15 mouse cellular contexts compared by ENCODE assay signal in the genomic region with DNA sequence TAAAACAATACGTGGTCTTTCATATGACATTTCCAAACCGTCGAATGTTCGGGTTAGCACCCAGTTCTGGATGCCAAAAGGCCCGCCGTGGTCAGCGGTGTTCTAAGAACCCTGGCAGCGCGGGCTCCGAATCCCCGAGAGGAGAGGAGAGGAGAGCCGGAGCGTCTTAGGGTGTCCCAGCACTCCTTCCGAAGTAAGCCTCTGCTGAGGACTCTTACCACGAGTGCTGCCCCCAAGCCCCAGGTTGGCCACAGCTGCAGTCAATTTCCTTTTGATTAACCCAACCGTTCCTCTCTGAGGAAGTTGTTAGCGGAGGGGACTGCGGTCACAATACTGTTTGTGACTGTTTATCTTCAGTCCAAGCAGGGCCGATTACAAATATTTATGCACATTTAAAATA.
DNase-seq lines count a peak whose midpoint lies in the region; ATAC-seq and TF ChIP-seq lines count a peak whose summit lies in the region.
"Had no signal": no experiment of that assay in that cellular context is flagged by ENCODE, and none has a peak within 500 bp of the region (broad histone marks: within the 10 kb centered on the region; RNA-seq: fewer than 3 reads in every experiment).

No protein-coding gene starts in this region.

- 8% methylated on average over 19 of the region's 19 CpGs for WGBS in kidney, embryonic 15.5 days

- TF ChIP-seq CTCF in E14TG2a.4 (conservative IDR thresholded peaks at IDR 0.05; ENCODE audit: low read length) = no peak

- H3K27me3 ChIP-seq in kidney, embryonic 15.5 days = peaks cover 65% of the 10 kb centered on the region
- H3K27me3 ChIP-seq in E14TG2a.4 (ENCODE audit: insufficient read depth, low read length) = peaks cover 87% of the 10 kb centered on the region

- no peak overlapping the region for H3K9ac ChIP-seq in kidney, embryonic 15.5 days
- H3K9ac ChIP-seq: hindbrain, embryonic 15.5 days had no signal

- no peak for ATAC-seq in kidney, embryonic 15.5 days (replicated peaks; ENCODE audit: low FRiP score)
- peak; percentile 93 for ATAC-seq in common myeloid progenitor, adult 5-6 weeks (replicated peaks; ENCODE audit: low read depth, poor library complexity, severe bottlenecking)
- ATAC-seq in hematopoietic stem cell, adult 5-6 weeks (replicated peaks in 1 of 2; ENCODE audit: insufficient read depth in 1 of 2, low FRiP score in 2 of 2, low TSS enrichment in 1 of 2, low read depth in 1 of 2, poor library complexity in 2 of 2, severe bottlenecking in 2 of 2) = peak; percentile 86 to 91

- H3K36me3 ChIP-seq in kidney, embryonic 15.5 days = no peaks in the 10 kb centered on the region
- H3K36me3 ChIP-seq in E14TG2a.4 (ENCODE audit: insufficient read depth, low read length) = no peaks in the 10 kb centered on the region
- H3K36me3 ChIP-seq: hindbrain, embryonic 15.5 days had no signal

- no peak overlapping the region for H3K27ac ChIP-seq in kidney, embryonic 15.5 days
- H3K27ac ChIP-seq: heart, adult 2 months; hindbrain, embryonic 15.5 days; kidney, postnatal 0 days; macrophage had no signal

- peaks cover 11% of the 10 kb centered on the region for H3K4me1 ChIP-seq in kidney, embryonic 15.5 days
- H3K4me1 ChIP-seq in E14TG2a.4 (replicated peaks; ENCODE audit: low read depth, low read length) = peaks cover 65% of the 10 kb centered on the region
- H3K4me1 ChIP-seq: hindbrain, embryonic 15.5 days had no signal

- 0 out of 2 replicates have a peak overlapping the region, but pooled peaks have one; percentile 3 for H3K4me3 ChIP-seq in kidney, embryonic 15.5 days (replicated peaks)
- peak overlapping the region; percentile 51; the same call in 1 of the 2 replicates for H3K4me3 ChIP-seq in E14TG2a.4 (replicated peaks; ENCODE audit: low read length)
- H3K4me3 ChIP-seq: erythroblast, embryonic 14.5 days; heart, adult 2 months; hindbrain, embryonic 15.5 days had no signal

- DNase-seq in kidney, adult 11 months = no peak
- DNase-seq in urinary bladder, postnatal 25 days (ENCODE audit: low spot score) = no peak
- DNase-seq in layer of hippocampus, adult 9-11 months = no peak
- DNase-seq in adrenal gland, postnatal 10 days = no peak
- DNase-seq: cerebellum, adult 9-10 months; heart, adult 2 months; right cerebral cortex, postnatal 14 days had no signal

- no peaks in the 10 kb centered on the region for H3K9me3 ChIP-seq in kidney, embryonic 15.5 days (replicated peaks)
- H3K9me3 ChIP-seq in E14TG2a.4 (ENCODE audit: low read length) = no peaks in the 10 kb centered on the region
- H3K9me3 ChIP-seq: hindbrain, embryonic 15.5 days had no signal

- H3K4me2 ChIP-seq in kidney, embryonic 15.5 days = peak overlapping the region; percentile 25
- H3K4me2 ChIP-seq: hindbrain, embryonic 15.5 days had no signal
